Mouse (Mus musculus): ENCODE results near the gene Foxp1. TPM values are rescaled to one million over a fixed set of nuclear protein-coding genes. Genes with fewer than 3 reads are reported as not detected.

Gene Foxp1
- polyA plus RNA-seq (2017; shearing (Covaris generic)): 649 TPM

GRCm38 (mm10) chr6:99522359-99523108, at the start of gene Foxp1:
TSS of gene Foxp1 (minus strand) at chr6:99522721.

Other genes with a start within 250 kb of the Foxp1 start
- 22.9 TPM for gene Eif4e3, start 144.1 kb upstream of the Foxp1 start, polyA plus RNA-seq (2017; shearing (Covaris generic))
- 26.1 TPM for gene Gm20696, start 144.1 kb upstream of the Foxp1 start, polyA plus RNA-seq (2017; shearing (Covaris generic))
- not detected for gene Gpr27, start 170.0 kb upstream of the Foxp1 start, polyA plus RNA-seq (2017; shearing (Covaris generic))
- not detected for gene Prok2, start 203.7 kb upstream of the Foxp1 start, polyA plus RNA-seq (2017; shearing (Covaris generic))

Data from naive thymus-derived CD4-positive, alpha-beta T cell, adult 5 months (primary cell).